Mouse (Mus musculus): ENCODE measurements around the gene Creg1. TPM values are rescaled to one million over a fixed set of nuclear protein-coding genes. Genes with fewer than 3 reads are reported as not detected.
A peak's percentile ranks its signal among the peaks of the same experiment; 100 is the strongest.

Creg1 gene
- polyA plus RNA-seq, 1 experiment from 2014 or later, result 95.7 TPM

DNA sequence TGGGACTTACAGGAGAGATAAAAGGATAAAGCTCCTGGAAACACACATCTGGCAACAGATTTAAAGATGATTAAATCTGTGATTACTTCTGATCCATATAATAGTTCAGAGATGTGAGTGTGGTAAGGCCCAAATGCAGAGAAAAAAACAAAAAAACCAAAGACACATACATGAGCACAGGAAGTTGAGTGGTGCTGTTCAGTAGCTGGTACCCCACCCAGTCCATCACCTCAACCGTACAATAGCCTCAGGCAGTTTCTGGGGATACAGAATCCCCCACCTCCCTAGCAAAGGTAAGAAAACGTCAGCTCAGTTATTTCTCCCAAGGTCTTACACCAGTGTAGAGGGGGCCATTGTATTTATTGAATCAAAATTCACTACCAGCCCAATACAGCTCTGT lies 47.1 kb downstream of the Creg1 start:
- Histone ChIP-seq H3K27ac (replicated peaks in 1 of 2; ENCODE audit: control insufficient read depth in 1 of 2, insufficient read depth in 1 of 2, low read depth in 2 of 2, low read length in 2 of 2) (no peak overlapping the region), H3K4me1 (ENCODE audit: control insufficient read depth in 2 of 2, insufficient read depth in 2 of 2, low read length in 2 of 2) (peaks cover 4 to 5% of the 10 kb centered on the region in 2 experiments; a peak in 2 of 4 replicates), H3K9me3 (ENCODE audit: control insufficient read depth, low read length) (no peaks in the 10 kb centered on the region), H3K9ac (ENCODE audit: low read length) (no peak overlapping the region), H3K36me3 (ENCODE audit: control insufficient read depth, insufficient read depth, low read length) (no peaks in the 10 kb centered on the region), H3K4me2 (ENCODE audit: low read length) (no peak overlapping the region), H3K27me3 (ENCODE audit: control insufficient read depth, insufficient read depth, low read length) (no peaks in the 10 kb centered on the region; the same call in 1 of the 2 replicates), H3K4me3 (ENCODE audit: control insufficient read depth in 1 of 2, insufficient read depth in 1 of 2, low read depth in 1 of 2, low read length in 2 of 2) (no peak overlapping the region)
- 65% methylated on average over 2 of the region's 2 CpGs for WGBS
- no peak for ATAC-seq (ENCODE audit: insufficient number of reproducible peaks, insufficient read depth, low FRiP score, low read depth)

- no peak for ATAC-seq (ENCODE audit: insufficient number of reproducible peaks, insufficient read depth, low FRiP score, low read depth)
- Histone ChIP-seq H3K9ac (ENCODE audit: low read length) (no peak overlapping the region), H3K9me3 (ENCODE audit: control insufficient read depth, low read length) (no peaks in the 10 kb centered on the region), H3K27me3 (ENCODE audit: control insufficient read depth, insufficient read depth, low read length) (peaks cover under 1% of the 10 kb centered on the region; the same call in 1 of the 2 replicates), H3K27ac (replicated peaks in 1 of 2; ENCODE audit: control insufficient read depth in 1 of 2, insufficient read depth in 1 of 2, low read depth in 2 of 2, low read length in 2 of 2) (no peak overlapping the region), H3K4me1 (ENCODE audit: control insufficient read depth in 2 of 2, insufficient read depth in 2 of 2, low read length in 2 of 2) (peaks cover 4 to 5% of the 10 kb centered on the region in 2 experiments; a peak in 2 of 4 replicates), H3K4me2 (ENCODE audit: low read length) (no peak overlapping the region), H3K36me3 (ENCODE audit: control insufficient read depth, insufficient read depth, low read length) (no peaks in the 10 kb centered on the region), H3K4me3 (ENCODE audit: control insufficient read depth in 1 of 2, insufficient read depth in 1 of 2, low read depth in 1 of 2, low read length in 2 of 2) (no peak overlapping the region)
- WGBS, result 75% methylated on average over 5 of the region's 5 CpGs
Measured at GRCm38 (mm10) chr1:165811170-165811569, 47.6 kb downstream of the Creg1 start.

DNA sequence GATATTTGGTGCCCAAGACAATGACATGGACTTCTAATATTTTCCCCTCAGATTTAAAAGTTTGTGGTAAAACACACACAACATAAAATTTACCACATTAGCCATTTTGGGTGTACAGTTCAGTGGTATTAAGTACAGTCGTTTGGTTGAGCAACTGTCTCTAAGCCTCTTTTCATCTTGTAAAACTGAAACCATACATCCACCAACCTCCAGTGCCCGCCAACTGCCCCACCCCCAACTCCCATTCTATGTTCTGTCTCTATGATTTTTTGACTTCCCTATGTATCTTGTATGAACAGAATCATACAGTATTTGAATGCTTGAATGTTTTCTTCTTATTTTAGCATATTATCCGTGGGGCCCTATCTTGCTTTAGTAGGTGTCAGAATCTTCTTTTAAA lies 49.2 kb downstream of the Creg1 start:
- WGBS, result 80% methylated on average over 3 of the region's 3 CpGs
- H3K27ac ChIP-seq (replicated peaks in 1 of 2; ENCODE audit: control insufficient read depth in 1 of 2, insufficient read depth in 1 of 2, low read depth in 2 of 2, low read length in 2 of 2), result no peak overlapping the region
- H3K9ac ChIP-seq (ENCODE audit: low read length), result no peak overlapping the region
- peaks cover 6% of the 10 kb centered on the region; the same call in 1 of the 2 replicates for H3K27me3 ChIP-seq (ENCODE audit: control insufficient read depth, insufficient read depth, low read length)
- H3K4me3 ChIP-seq (ENCODE audit: control insufficient read depth in 1 of 2, insufficient read depth in 1 of 2, low read depth in 1 of 2, low read length in 2 of 2), result no peak overlapping the region
- H3K4me1 ChIP-seq (ENCODE audit: control insufficient read depth in 2 of 2, insufficient read depth in 2 of 2, low read length in 2 of 2), result peaks cover 4 to 5% of the 10 kb centered on the region in 2 experiments; a peak in 2 of 4 replicates
- H3K9me3 ChIP-seq (ENCODE audit: control insufficient read depth, low read length), result no peaks in the 10 kb centered on the region
- H3K4me2 ChIP-seq (ENCODE audit: low read length), result no peak overlapping the region
- ATAC-seq (ENCODE audit: insufficient number of reproducible peaks, insufficient read depth, low FRiP score, low read depth), result no peak
- no peaks in the 10 kb centered on the region for H3K36me3 ChIP-seq (ENCODE audit: control insufficient read depth, insufficient read depth, low read length)

GRCm38 (mm10) chr1:165814116-165814515 lies 50.6 kb downstream of the Creg1 start:
- Histone ChIP-seq H3K4me2 (ENCODE audit: low read length) (peak overlapping the region; percentile 24; the same call in 1 of the 2 replicates), H3K4me1 (ENCODE audit: control insufficient read depth in 2 of 2, insufficient read depth in 2 of 2, low read length in 2 of 2) (peaks cover 10 to 12% of the 10 kb centered on the region in 2 experiments; a peak in 3 of 4 replicates), H3K9me3 (ENCODE audit: control insufficient read depth, low read length) (no peaks in the 10 kb centered on the region), H3K9ac (ENCODE audit: low read length) (no peak overlapping the region), H3K27ac (replicated peaks in 1 of 2; ENCODE audit: control insufficient read depth in 1 of 2, insufficient read depth in 1 of 2, low read depth in 2 of 2, low read length in 2 of 2) (no peak overlapping the region), H3K27me3 (ENCODE audit: control insufficient read depth, insufficient read depth, low read length) (peaks cover 6% of the 10 kb centered on the region; the same call in 1 of the 2 replicates), H3K36me3 (ENCODE audit: control insufficient read depth, insufficient read depth, low read length) (no peaks in the 10 kb centered on the region), H3K4me3 (ENCODE audit: control insufficient read depth in 1 of 2, insufficient read depth in 1 of 2, low read depth in 1 of 2, low read length in 2 of 2) (no peak overlapping the region)
- WGBS, result 44% methylated on average over 7 of the region's 7 CpGs
- ATAC-seq (ENCODE audit: insufficient number of reproducible peaks, insufficient read depth, low FRiP score, low read depth), result no peak

DNA sequence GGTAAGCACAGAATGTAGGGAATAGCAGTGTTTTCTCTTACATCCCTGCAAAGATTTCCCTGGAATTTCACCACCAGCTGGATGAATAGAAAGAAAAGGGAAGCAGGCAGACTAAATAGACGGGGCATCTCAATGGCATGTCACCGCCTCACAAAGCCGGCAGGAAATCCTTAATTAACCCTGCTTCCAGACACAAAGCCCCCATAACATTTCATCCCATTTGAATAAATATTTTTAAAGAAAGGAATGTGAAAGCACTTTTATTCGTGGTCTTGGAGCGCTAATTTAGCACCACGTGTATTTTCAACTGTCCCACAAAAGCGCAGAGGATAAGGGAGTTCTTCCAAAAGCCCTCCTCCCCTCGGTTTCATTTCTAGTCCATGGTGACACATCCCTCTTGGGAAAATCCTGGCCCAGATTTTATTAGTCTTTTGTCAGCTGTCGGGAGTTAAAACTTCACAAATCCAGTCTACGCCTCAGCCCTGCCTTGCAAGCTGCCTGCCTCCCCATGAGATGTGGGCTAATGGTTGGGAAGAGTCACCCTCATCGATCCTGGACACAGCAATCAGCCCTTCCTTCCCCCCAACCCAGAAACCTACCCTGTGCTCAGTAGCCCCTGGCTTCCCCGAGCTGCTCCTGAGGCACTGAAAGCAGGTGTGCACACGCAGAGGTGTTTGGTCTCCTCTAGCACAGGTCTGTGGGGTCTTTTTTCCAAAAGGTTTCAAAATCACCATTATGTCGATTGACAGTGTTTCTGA lies 51.2 kb downstream of the Creg1 start:
- no peaks in the 10 kb centered on the region for H3K36me3 ChIP-seq (ENCODE audit: control insufficient read depth, insufficient read depth, low read length)
- H3K9me3 ChIP-seq (ENCODE audit: control insufficient read depth, low read length), result no peaks in the 10 kb centered on the region
- H3K4me1 ChIP-seq (ENCODE audit: control insufficient read depth in 2 of 2, insufficient read depth in 2 of 2, low read length in 2 of 2), result peaks cover 10 to 12% of the 10 kb centered on the region in 2 experiments; a peak in 3 of 4 replicates
- H3K27me3 ChIP-seq (ENCODE audit: control insufficient read depth, insufficient read depth, low read length), result peaks cover 6% of the 10 kb centered on the region; the same call in 1 of the 2 replicates
- H3K4me3 ChIP-seq (ENCODE audit: control insufficient read depth in 1 of 2, insufficient read depth in 1 of 2, low read depth in 1 of 2, low read length in 2 of 2), result no peak overlapping the region
- H3K9ac ChIP-seq (ENCODE audit: low read length), result no peak overlapping the region
- 49% methylated on average over 14 of the region's 14 CpGs for WGBS
- no peak overlapping the region for H3K27ac ChIP-seq (replicated peaks in 1 of 2; ENCODE audit: control insufficient read depth in 1 of 2, insufficient read depth in 1 of 2, low read depth in 2 of 2, low read length in 2 of 2)
- peak overlapping the region; percentile 24; the same call in 1 of the 2 replicates for H3K4me2 ChIP-seq (ENCODE audit: low read length)
- ATAC-seq (ENCODE audit: insufficient number of reproducible peaks, insufficient read depth, low FRiP score, low read depth), result no peak

DNA sequence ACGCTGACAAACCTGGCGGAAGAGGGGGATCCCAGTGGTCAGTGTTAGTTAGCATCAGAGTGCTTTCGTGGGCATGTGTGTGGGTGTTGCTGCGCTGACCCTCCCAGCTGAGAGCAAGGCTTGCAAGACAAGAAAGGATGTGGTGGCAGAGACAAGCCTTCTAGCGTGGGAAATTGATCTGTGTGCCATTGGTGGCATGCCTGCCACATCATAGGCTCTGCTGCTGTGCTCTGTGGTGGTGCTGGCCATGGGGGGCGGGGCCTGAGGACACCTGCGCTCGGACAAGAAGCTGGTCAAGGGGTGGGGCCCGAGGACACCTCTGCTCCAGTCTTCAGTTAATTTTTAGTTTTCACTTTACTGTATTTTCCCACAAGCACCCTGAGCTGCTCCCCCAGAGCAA lies 52.8 kb downstream of the Creg1 start:
- Histone ChIP-seq H3K4me1 (ENCODE audit: control insufficient read depth in 2 of 2, insufficient read depth in 2 of 2, low read length in 2 of 2) (peaks cover 10 to 12% of the 10 kb centered on the region in 2 experiments; a peak in 3 of 4 replicates), H3K36me3 (ENCODE audit: control insufficient read depth, insufficient read depth, low read length) (no peaks in the 10 kb centered on the region), H3K4me3 (ENCODE audit: control insufficient read depth in 1 of 2, insufficient read depth in 1 of 2, low read depth in 1 of 2, low read length in 2 of 2) (no peak overlapping the region), H3K4me2 (ENCODE audit: low read length) (no peak overlapping the region), H3K27me3 (ENCODE audit: control insufficient read depth, insufficient read depth, low read length) (peaks cover 6% of the 10 kb centered on the region; the same call in 1 of the 2 replicates), H3K9ac (ENCODE audit: low read length) (no peak overlapping the region), H3K27ac (replicated peaks in 1 of 2; ENCODE audit: control insufficient read depth in 1 of 2, insufficient read depth in 1 of 2, low read depth in 2 of 2, low read length in 2 of 2) (no peak overlapping the region), H3K9me3 (ENCODE audit: control insufficient read depth, low read length) (no peaks in the 10 kb centered on the region)
- no peak for ATAC-seq (ENCODE audit: insufficient number of reproducible peaks, insufficient read depth, low FRiP score, low read depth)
- 87% methylated on average over 9 of the region's 9 CpGs for WGBS

DNA sequence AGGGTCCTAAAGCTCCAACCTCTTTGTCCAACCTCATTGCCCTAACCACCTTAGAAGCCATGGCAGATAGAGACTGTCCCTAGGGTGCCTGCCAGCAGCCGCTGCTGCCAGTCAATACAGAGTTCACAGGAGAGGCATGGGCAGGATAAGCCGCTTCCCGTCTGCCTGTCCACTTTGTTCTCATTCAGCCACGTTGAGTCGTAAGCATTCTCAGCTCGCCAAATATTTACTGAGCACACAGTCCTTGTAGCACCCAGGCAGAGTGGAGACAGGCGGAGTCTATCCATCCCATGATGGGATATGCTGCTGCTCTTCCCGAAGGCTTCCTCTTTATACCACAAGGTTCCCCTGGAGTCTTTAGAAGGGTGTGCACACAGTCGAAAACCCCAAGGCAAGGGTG lies 53.7 kb downstream of the Creg1 start:
- H3K9ac ChIP-seq (ENCODE audit: low read length), result no peak overlapping the region
- H3K27me3 ChIP-seq (ENCODE audit: control insufficient read depth, insufficient read depth, low read length), result peaks cover 6% of the 10 kb centered on the region; the same call in 1 of the 2 replicates
- H3K4me2 ChIP-seq (ENCODE audit: low read length), result no peak overlapping the region
- peaks cover 10 to 12% of the 10 kb centered on the region in 2 experiments; a peak in 3 of 4 replicates for H3K4me1 ChIP-seq (ENCODE audit: control insufficient read depth in 2 of 2, insufficient read depth in 2 of 2, low read length in 2 of 2)
- no peaks in the 10 kb centered on the region for H3K36me3 ChIP-seq (ENCODE audit: control insufficient read depth, insufficient read depth, low read length)
- H3K9me3 ChIP-seq (ENCODE audit: control insufficient read depth, low read length), result no peaks in the 10 kb centered on the region
- no peak overlapping the region for H3K27ac ChIP-seq (replicated peaks in 1 of 2; ENCODE audit: control insufficient read depth in 1 of 2, insufficient read depth in 1 of 2, low read depth in 2 of 2, low read length in 2 of 2)
- H3K4me3 ChIP-seq (ENCODE audit: control insufficient read depth in 1 of 2, insufficient read depth in 1 of 2, low read depth in 1 of 2, low read length in 2 of 2), result no peak overlapping the region
- ATAC-seq (ENCODE audit: insufficient number of reproducible peaks, insufficient read depth, low FRiP score, low read depth), result no peak
- 47% methylated on average over 9 of the region's 9 CpGs for WGBS
